Mouse (Mus musculus) spleen, postnatal 10 days (tissue): Measurements from ENCODE around the gene Myoc.

Experiments
- DNase-seq, 2 experiments: peaks; one replicate each; pipeline ENCODE4 v3.0.0; 2021 to 2022; ENCODE audit warnings: low spot score in 2 of 2

Gene Myoc

GRCm38 (mm10) chr1:162648416-162648815 is 9.5 kb downstream of the Myoc start:
- no peak for DNase-seq

- no peak for DNase-seq
These were observed 19.2 kb downstream of the Myoc start, which contains the start of gene Myocos for GRCm38 (mm10) chr1:162658119-162658518. Gene Myocos, minus strand, starts transcription at chr1:162658219.

GRCm38 (mm10) chr1:162660276-162660860 is 21.4 kb downstream of the Myoc start:
- peak in 1 of 2 experiments; percentile 21 for DNase-seq

GRCm38 (mm10) chr1:162664826-162665475 is 26.0 kb downstream of the Myoc start:
- DNase-seq = peak; percentile 17 to 63

GRCm38 (mm10) chr1:162665486-162666174 is 26.7 kb downstream of the Myoc start:
- DNase-seq = no peak

GRCm38 (mm10) chr1:162693721-162694120 is 54.8 kb downstream of the Myoc start:
- no peak for DNase-seq

GRCm38 (mm10) chr1:162697866-162698265 is 58.9 kb downstream of the Myoc start:
- no peak for DNase-seq
